Mouse (Mus musculus) heart, postnatal 4 days (tissue): ENCODE measurements around the gene Rsg1. TPM values are rescaled to one million over a fixed set of nuclear protein-coding genes. Genes with fewer than 3 reads are reported as not detected.

Experiments used
- DNase-seq: peaks from one replicate; pipeline ENCODE4 v3.0.0; 2021
- total RNA-seq, 2 experiments: library from RNA; stranded (reverse); gene quantifications; 2 replicates each; pipeline ENCODE4 v1.2.3; 2021

Gene Rsg1
- total RNA-seq, 2 experiments from 2014 or later, result 0.72 to 1.7 TPM

- DNase-seq, result no peak
Observed at GRCm38 (mm10) chr4:141212892-141213291, 864 bp upstream of the Rsg1 start.

- no peak for DNase-seq
Observed at GRCm38 (mm10) chr4:141213342-141213741, 414 bp upstream of the Rsg1 start.

DNA sequence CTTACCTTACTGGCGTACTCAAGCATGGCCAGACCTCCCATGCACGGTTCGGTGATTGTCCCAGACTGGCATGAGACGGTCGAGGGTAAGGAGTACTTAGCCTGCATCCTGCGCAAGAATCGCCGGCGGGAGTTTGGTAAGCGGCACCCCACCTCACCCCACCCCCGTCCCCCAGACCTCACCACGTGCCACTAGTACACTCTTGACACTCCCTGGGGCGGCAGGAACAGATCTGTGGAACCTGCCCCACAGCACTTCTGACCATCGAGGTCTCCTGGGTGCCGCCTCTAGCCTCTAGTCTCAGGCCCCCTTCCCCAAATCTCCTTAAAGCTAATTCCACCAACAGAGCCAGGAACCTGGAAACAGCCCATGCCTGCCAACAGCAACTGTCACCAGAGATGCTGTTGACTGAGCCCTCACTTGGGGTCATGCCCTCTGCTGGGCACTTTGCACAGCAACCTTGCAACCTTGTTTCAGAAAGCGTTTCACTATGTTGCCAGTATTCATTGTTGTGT, 638 bp downstream of the Rsg1 start:
- peak; percentile 28 for DNase-seq

DNA sequence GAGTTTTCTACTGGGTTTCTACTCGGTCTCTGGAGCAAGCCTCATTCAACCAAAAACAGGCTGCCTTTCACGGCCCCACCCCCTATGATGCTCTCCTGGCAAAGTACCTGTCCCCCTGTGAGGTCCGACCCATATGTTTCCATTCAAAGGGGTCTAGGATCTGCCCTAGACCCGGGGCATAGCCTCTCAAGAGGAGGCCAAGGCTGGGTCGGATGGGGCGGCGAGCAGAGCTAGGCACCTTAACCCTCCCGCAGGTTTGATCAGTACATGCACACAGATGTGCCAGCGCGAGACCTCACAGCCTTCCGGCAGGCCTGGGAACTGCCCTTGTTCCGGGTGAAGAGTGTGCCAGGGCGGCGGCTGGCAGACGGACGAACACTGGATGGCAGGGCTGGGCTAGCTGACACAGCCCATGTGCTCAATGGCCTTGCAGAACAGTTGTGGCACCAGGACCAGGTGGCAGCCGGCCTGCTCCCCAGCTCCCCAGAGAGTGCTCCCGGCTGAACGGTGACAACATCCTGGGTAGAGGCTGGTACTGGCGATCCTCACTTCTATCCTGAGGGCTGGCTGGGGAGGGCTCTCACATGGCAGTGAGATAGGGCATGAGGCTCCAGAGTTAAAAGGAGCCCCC, 5.9 kb downstream of the Rsg1 start:
- DNase-seq, result no peak

DNA sequence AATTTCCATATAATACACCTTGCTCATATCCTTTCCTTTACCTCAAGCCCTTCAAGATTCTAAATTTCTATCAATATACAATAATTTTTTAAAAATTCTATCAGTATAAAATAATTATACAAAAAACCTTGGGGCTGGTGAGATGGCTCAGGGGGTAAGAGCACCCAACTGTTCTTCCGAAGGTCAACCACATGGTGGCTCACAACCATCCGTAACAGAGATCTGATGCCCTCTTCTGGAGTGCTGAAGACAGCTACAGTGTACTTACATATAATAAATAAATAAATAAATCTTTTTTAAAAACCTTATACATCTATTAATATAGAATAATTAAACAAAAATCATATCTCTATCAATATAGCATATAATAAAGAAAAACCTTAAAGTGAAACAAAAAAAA, 8.1 kb downstream of the Rsg1 start:
- no peak for DNase-seq

GRCm38 (mm10) chr4:141222752-141223151, 9.0 kb downstream of the Rsg1 start:
- DNase-seq, result no peak

- DNase-seq, result no peak
Observed at GRCm38 (mm10) chr4:141228687-141229086, 14.9 kb downstream of the Rsg1 start.

- DNase-seq, result no peak
Observed at GRCm38 (mm10) chr4:141233196-141233595, 19.4 kb downstream of the Rsg1 start.

DNA sequence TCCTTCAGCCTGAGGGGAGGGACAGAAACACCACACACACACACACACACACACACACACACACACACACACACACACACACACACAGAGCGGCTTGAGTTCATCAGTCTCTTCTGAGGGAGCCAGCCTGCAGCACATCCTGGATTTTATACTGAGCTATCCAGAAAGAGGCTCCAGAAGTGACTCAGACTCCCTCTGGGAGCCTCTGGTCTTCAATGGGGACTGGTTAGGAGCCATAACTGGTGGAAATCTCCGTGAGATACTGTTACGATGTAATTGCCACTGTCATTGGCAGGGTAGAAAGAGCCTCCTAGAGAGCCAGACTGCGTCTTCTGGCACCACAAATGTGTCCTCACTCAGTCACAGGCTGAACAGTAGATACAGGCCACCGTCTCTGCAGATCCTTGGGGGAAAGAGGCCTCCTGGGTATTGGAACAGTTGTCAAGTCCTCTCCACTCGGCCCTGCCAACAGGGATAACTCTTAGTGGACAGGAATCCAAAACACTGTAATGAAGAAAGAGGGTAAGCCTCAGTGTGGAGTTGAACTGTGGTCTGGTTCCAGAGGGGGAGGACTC, 21.9 kb downstream of the Rsg1 start:
- DNase-seq, result no peak

GRCm38 (mm10) chr4:141236856-141237255, 23.1 kb downstream of the Rsg1 start:
- no peak for DNase-seq

GRCm38 (mm10) chr4:141238492-141239387, 25.0 kb downstream of the Rsg1 start:
- no peak for DNase-seq

DNA sequence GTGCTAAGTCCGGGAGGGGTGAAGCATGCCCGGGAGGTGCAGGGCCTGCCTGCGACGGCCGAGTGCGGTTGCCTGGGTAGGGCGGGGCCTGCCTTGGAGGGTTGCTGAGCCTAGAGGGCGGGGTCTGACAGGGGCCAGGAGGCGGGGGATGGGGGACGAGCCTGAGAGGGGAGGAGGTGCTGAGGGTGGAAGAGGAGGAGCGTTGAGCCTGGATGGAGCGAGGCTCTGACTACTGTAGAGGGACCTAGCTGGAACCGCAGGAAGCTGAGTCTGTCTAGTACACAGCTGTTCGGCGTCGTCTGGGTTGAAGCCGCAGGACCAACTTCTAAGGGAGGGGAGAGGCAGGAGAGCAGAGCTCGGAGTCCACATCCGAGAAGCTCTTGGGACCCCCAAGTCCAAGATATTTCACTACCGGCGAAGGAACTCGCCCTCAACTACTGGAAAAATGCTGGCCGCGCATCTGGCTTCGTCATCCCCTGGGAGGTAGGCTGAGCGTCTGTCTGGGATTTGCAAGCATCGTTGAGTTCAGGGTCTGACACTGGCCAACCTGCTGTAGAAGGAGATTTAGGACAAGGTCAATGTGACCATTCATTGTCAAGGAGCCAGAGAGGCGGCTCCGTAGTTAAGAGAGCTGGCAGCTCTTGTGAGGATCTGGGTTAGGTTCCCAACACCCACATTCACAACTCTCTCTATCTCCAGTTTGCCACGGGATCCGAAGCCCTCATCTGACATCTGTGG, 25.8 kb downstream of the Rsg1 start, which contains the start of gene Arhgef19:
Gene Arhgef19 (plus strand): TSS at position 112 of the 738 bp plus-strand sequence.
- peak; percentile 90 for DNase-seq

GRCm38 (mm10) chr4:141240617-141241016, 26.9 kb downstream of the Rsg1 start:
- DNase-seq, result peak; percentile 38

- no peak for DNase-seq
Observed at GRCm38 (mm10) chr4:141241861-141242260, 28.1 kb downstream of the Rsg1 start.

- no peak for DNase-seq
Observed at GRCm38 (mm10) chr4:141242651-141243241, 29.0 kb downstream of the Rsg1 start.

DNA sequence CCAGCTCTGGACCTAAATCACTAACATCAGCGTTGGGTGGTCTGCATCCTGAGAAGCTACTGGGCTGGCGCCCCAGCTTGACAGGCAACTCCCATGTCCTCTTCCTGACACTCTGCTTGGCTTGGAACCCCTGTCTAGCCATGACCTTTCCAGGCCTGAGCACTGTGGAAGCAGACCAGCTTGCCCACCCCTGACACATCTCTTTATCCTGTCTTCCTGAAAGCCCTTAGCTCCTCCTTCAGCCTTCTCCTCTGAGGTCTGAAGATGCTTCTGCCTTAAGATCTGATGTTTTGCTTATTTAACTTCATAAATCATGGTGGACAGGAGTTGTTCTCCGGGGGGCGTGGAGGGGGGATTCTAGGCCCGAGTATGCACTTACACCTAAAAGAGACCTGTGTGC, 29.9 kb downstream of the Rsg1 start:
- no peak for DNase-seq

GRCm38 (mm10) chr4:141244401-141244800, 30.6 kb downstream of the Rsg1 start:
- no peak for DNase-seq

DNA sequence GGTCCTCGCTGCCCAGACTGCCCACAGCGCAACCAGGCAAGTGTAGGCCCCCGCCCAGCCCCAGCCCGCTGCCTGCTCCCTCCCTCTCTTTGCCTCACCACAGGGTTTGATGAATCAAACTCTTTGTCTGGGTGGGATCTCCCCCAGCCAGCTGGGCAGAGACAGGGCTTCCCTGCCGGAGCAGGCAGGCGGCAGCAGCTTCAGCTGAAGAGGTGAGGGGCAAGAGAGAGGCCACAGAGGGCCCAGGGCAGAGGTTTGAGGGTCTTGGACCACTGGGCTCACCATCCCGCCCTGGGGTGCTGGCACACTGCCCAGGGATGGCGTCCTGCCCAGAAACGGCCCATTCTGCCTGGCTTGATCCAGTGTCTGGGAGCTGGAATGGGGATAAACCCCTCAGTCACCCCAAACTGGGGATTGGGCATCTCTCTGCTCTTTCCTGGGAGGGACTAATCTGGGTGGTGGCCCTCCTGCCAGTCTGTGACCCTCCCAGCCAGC, 31.2 kb downstream of the Rsg1 start:
- DNase-seq, result peak; percentile 82

DNA sequence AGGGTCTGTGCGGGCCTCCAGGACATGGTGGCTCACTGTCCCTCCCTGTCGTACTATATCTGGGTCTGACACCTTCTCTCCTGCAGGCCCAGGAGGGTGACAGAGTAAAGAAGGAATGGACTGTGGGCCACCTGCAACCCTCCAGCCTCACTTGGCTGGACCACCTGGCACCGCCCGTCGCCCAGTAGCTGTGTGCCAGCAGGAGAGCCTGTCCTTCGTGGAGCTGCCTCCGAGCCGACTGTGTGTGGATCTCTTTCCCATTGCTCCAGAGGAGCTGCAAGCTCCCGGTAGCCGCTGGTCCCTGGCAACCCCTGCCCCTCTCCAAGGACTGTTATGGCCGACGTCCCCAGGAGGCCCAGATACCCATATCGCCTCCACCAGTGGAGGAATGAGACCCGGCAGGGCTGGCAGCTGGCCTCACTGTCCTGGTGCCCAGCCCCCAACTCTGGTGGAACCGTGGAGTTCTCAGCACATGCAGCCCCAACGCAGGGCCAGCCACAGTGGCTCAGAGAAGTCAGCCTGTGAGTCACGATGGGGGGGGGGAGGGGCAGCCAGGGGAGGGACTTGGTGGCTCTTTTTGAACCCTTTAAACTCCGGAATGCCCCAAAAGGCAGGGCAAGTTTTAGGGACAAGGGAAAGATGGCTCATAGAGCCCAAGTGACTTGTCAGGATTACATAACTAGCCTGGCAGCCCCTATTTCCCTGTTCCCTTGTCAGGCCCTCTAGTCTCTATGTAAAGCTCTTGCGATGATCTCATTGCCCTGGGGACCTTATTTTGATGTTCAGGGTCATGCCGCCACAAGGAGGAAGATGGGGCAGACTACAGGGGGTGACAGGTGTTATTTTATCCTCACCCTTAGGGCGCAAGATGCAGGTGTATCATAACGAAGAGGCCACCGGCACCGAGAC, 32.6 kb downstream of the Rsg1 start:
- DNase-seq, result peak; percentile 33

DNA sequence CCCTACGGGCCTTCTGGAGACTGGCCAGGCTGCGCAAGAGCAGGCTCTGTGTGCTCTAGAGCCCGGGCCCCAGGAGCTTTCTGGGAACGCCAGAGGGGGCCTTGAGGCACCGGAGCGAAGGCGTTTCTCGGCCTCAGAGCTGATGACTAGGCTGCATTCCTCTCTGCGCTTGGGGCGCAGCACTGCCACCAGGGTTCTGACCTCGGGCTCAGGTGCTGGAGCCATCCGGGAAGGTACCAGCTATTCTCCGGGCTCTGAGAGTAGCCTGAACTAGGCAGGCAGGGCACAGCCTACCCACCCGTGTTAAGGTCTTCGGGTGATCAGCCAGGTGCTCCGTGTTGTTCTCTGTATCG, 33.2 kb downstream of the Rsg1 start:
- DNase-seq, result no peak
